Mouse (Mus musculus) E14TG2a.4 (cell line): ENCODE results near the gene Tsc22d4.
A peak's percentile ranks its signal among the peaks of the same experiment; 100 is the strongest.
"Not testable (repeated sequence)": the region's sequence is repeated elsewhere in the genome, so short reads cannot be mapped to it uniquely, and the experiment has no call there.

ENCODE experiments used
- H3K27me3 ChIP-seq: 2 replicates; pipeline ENCODE4 v1.6.1; 2014; ENCODE audit warnings: low read length, control low read depth; ENCODE audit not compliant: insufficient read depth
- H3K36me3 ChIP-seq: 2 replicates; pipeline ENCODE4 v1.6.1; 2014; ENCODE audit warnings: low read length, control low read depth; ENCODE audit not compliant: insufficient read depth
- H3K4me1 ChIP-seq: replicated peaks from 2 replicates; pipeline ENCODE4 v1.6.1; 2014; ENCODE audit warnings: low read depth, low read length, control low read depth
- H3K4me3 ChIP-seq: replicated peaks from 2 replicates; pipeline ENCODE4 v1.5.1; 2014; ENCODE audit warnings: mild to moderate bottlenecking, low read length
- H3K9me3 ChIP-seq: 2 replicates; pipeline ENCODE4 v1.6.1; 2014; ENCODE audit warnings: low read length, control low read depth
- CTCF ChIP-seq: conservative IDR thresholded peaks from 2 replicates; pipeline ENCODE4 v1.5.1; 2014; ENCODE audit warnings: low read length
- NANOG ChIP-seq: IDR thresholded peaks from 2 replicates; pipeline ENCODE4 v1.6.1; 2014; ENCODE audit warnings: borderline replicate concordance, low read length, mixed read lengths
- POU5F1 ChIP-seq: IDR thresholded peaks from 2 replicates; pipeline ENCODE4 v1.6.1; 2014; ENCODE audit warnings: low read length, borderline replicate concordance

Tsc22d4 gene

GRCm38 (mm10) chr5:137746851-137747325 is 1.4 kb downstream of the Tsc22d4 start:
- H3K9me3 ChIP-seq: no peaks in the 10 kb centered on the region

GRCm38 (mm10) chr5:137747326-137747961 is 1.9 kb downstream of the Tsc22d4 start:
- no peaks in the 10 kb centered on the region for H3K9me3 ChIP-seq
- TF ChIP-seq NANOG (no peak), CTCF (no peak), POU5F1 (no peak)
- peaks cover 14% of the 10 kb centered on the region for H3K36me3 ChIP-seq
- peak overlapping the region; percentile 81 for H3K4me3 ChIP-seq
- peaks cover 3% of the 10 kb centered on the region; the same call in 1 of the 2 replicates for H3K27me3 ChIP-seq
- peaks cover 82% of the 10 kb centered on the region for H3K4me1 ChIP-seq

More at GRCm38 (mm10) chr5:137746851-137747325, 1.4 kb downstream of the Tsc22d4 start:
- Histone ChIP-seq H3K4me1 (peaks cover 82% of the 10 kb centered on the region), H3K4me3 (peak overlapping the region; percentile 81), H3K27me3 (peaks cover 3% of the 10 kb centered on the region; the same call in 1 of the 2 replicates), H3K36me3 (peaks cover 9% of the 10 kb centered on the region)
- TF ChIP-seq CTCF: no peak
- TF ChIP-seq POU5F1: no peak
- TF ChIP-seq NANOG: no peak

GRCm38 (mm10) chr5:137748130-137748770 is 2.7 kb downstream of the Tsc22d4 start:
- TF ChIP-seq POU5F1: no peak
- no peak for TF ChIP-seq CTCF
- no peak for TF ChIP-seq NANOG
- Histone ChIP-seq H3K4me3 (0 out of 2 replicates have a peak overlapping the region, but pooled peaks have one; percentile 20), H3K36me3 (peaks cover 19% of the 10 kb centered on the region), H3K9me3 (no peaks in the 10 kb centered on the region), H3K4me1 (peaks cover 81% of the 10 kb centered on the region), H3K27me3 (peaks cover 3% of the 10 kb centered on the region; the same call in 1 of the 2 replicates)

GRCm38 (mm10) chr5:137749196-137749836 is 3.8 kb downstream of the Tsc22d4 start:
- Histone ChIP-seq H3K4me3 (no peak overlapping the region), H3K27me3 (peaks cover 3% of the 10 kb centered on the region; the same call in 1 of the 2 replicates), H3K36me3 (peaks cover 22% of the 10 kb centered on the region), H3K9me3 (no peaks in the 10 kb centered on the region), H3K4me1 (peaks cover 88% of the 10 kb centered on the region)
- no peak for TF ChIP-seq POU5F1
- no peak for TF ChIP-seq NANOG
- TF ChIP-seq CTCF: no peak

GRCm38 (mm10) chr5:137750212-137750611 is 4.7 kb downstream of the Tsc22d4 start:
- Histone ChIP-seq H3K36me3 (peaks cover 24% of the 10 kb centered on the region), H3K4me1 (peaks cover 82% of the 10 kb centered on the region)
- H3K9me3 ChIP-seq, H3K27me3 ChIP-seq, H3K4me3 ChIP-seq: not testable (repeated sequence)

- peaks cover 35% of the 10 kb centered on the region for H3K36me3 ChIP-seq
- H3K27me3 ChIP-seq: peaks cover 3% of the 10 kb centered on the region; the same call in 1 of the 2 replicates
- H3K4me3 ChIP-seq: no peak overlapping the region; the same call in 1 of the 2 replicates
- no peak for TF ChIP-seq POU5F1
- no peak for TF ChIP-seq NANOG
- TF ChIP-seq CTCF: no peak
- H3K9me3 ChIP-seq: no peaks in the 10 kb centered on the region
- peaks cover 85% of the 10 kb centered on the region for H3K4me1 ChIP-seq
These were observed 5.8 kb downstream of the Tsc22d4 start for GRCm38 (mm10) chr5:137751221-137751887.

GRCm38 (mm10) chr5:137751988-137752387 is 6.5 kb downstream of the Tsc22d4 start:
- Histone ChIP-seq H3K27me3 (peaks cover 3% of the 10 kb centered on the region; the same call in 1 of the 2 replicates), H3K36me3 (peaks cover 41% of the 10 kb centered on the region), H3K4me3 (no peak overlapping the region), H3K4me1 (peaks cover 83% of the 10 kb centered on the region), H3K9me3 (no peaks in the 10 kb centered on the region)
- TF ChIP-seq NANOG (no peak), POU5F1 (no peak), CTCF (no peak)

GRCm38 (mm10) chr5:137753111-137753832 is 7.7 kb downstream of the Tsc22d4 start:
- H3K4me3 ChIP-seq: no peak overlapping the region
- no peaks in the 10 kb centered on the region for H3K9me3 ChIP-seq

More at GRCm38 (mm10) chr5:137753111-137753832, 7.7 kb downstream of the Tsc22d4 start:
- no peak for TF ChIP-seq CTCF
- no peak for TF ChIP-seq POU5F1
- no peak for TF ChIP-seq NANOG
- Histone ChIP-seq H3K4me1 (peaks cover 83% of the 10 kb centered on the region), H3K36me3 (peaks cover 47% of the 10 kb centered on the region), H3K27me3 (no peaks in the 10 kb centered on the region)
